Mouse (Mus musculus) lung, postnatal 0 days (tissue): ENCODE data around the gene Cdh26. TPM values are rescaled to one million over a fixed set of nuclear protein-coding genes. Genes with fewer than 3 reads are reported as not detected.

Source experiments
- ATAC-seq: fragments of 200-750 bp; cut with Nextera tagmentation; 2 replicates; pipeline ENCODE4 v1.8.0; 2017; ENCODE audit warnings: moderate library complexity
- DNase-seq: peaks from one replicate; pipeline ENCODE4 v3.0.0-alpha.2; 2016; ENCODE audit warnings: low spot score
- H3K27ac ChIP-seq: fragments of 300-500 bp; sonication (generic); 2 replicates; pipeline ENCODE4 v1.5.1; 2014; ENCODE audit warnings: antibody characterized with exemption, mild to moderate bottlenecking, low read length, mixed read lengths
- H3K27me3 ChIP-seq: fragments of 300-500 bp; sonication (generic); replicated peaks from 2 replicates; pipeline ENCODE4 v1.6.1; 2014; ENCODE audit warnings: low read length, mixed read lengths; ENCODE audit not compliant: insufficient read depth
- H3K36me3 ChIP-seq: fragments of 300-500 bp; sonication (generic); 2 replicates; pipeline ENCODE4 v1.6.1; 2014; ENCODE audit warnings: low read length, mixed read lengths; ENCODE audit not compliant: insufficient read depth
- H3K4me1 ChIP-seq: fragments of 300-500 bp; sonication (generic); 2 replicates; pipeline ENCODE4 v1.6.1; 2014; ENCODE audit warnings: antibody characterized with exemption, low read depth, low read length, mixed read lengths; ENCODE audit not compliant: insufficient read depth
- H3K4me2 ChIP-seq: fragments of 300-500 bp; sonication (generic); replicated peaks from 2 replicates; pipeline ENCODE4 v1.6.1; 2014; ENCODE audit warnings: low read depth, mild to moderate bottlenecking, low read length, moderate library complexity, mixed read lengths
- H3K4me3 ChIP-seq: fragments of 300-500 bp; sonication (generic); 2 replicates; pipeline ENCODE4 v1.5.1; 2014; ENCODE audit warnings: low read depth, low read length
- H3K9ac ChIP-seq: fragments of 300-500 bp; sonication (generic); replicated peaks from 2 replicates; pipeline ENCODE4 v1.6.1; 2014; ENCODE audit warnings: low read depth, mild to moderate bottlenecking
- H3K9me3 ChIP-seq: fragments of 300-500 bp; sonication (generic); 2 replicates; pipeline ENCODE4 v1.6.1; 2016; ENCODE audit warnings: low read length, mixed read lengths
- CTCF ChIP-seq: IDR thresholded peaks from 2 replicates; pipeline ENCODE4 v1.5.1; 2016; ENCODE audit warnings: antibody characterized with exemption, mild to moderate bottlenecking
- EP300 ChIP-seq: IDR thresholded peaks from 2 replicates; pipeline ENCODE4 v1.6.1; 2016; ENCODE audit warnings: antibody characterized with exemption, mild to moderate bottlenecking, control low read depth
- WGBS: fragments of 180-500 bp; shearing (Covaris S2); extraction: QIAGEN DNeasy Blood & Tissue Kit; methylation state at CpG from one replicate; pipeline ENCODE4 v1.1.7; 2014; 5-methylcytosine and 5-hydroxymethylcytosine counted together
- polyA plus RNA-seq: library from polyadenylated mRNA; unstranded; fragments of >200 nt; fragmentation: Nextera tagmentation; extraction: Ambion mirVana; gene quantifications from 2 replicates; pipeline ENCODE4 v1.2.1, GENCODE M21; 2015

Gene Cdh26
- polyA plus RNA-seq, 1 experiment from 2014 or later = 0.13 TPM

DNA sequence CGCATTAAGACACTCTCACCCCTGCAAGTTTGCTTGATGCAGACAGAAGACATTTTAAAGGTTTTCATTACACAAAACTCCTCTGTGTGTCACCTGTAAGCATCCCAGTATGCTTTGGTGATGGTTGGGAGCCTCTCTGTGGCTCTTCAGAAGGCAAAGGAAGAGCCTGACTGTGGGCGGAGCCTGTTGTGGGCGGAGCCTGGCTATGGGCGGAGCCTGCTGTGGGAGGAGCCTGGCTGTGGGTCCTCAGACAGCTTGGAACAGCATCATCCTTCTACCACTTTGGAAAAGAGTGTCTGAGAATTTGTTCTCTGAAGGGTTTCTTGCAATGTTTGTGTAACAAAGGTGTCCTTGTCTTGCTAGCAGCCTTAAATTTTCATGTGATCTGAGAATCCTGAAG, 82.7 kb downstream of the Cdh26 start:
- Histone ChIP-seq H3K27ac (no peak overlapping the region), H3K9ac (no peak overlapping the region), H3K9me3 (no peaks in the 10 kb centered on the region), H3K36me3 (no peaks in the 10 kb centered on the region), H3K4me3 (no peak overlapping the region), H3K27me3 (no peaks in the 10 kb centered on the region), H3K4me1 (no peaks in the 10 kb centered on the region), H3K4me2 (no peak overlapping the region)
- TF ChIP-seq CTCF (no peak), EP300 (no peak)
- no peak for ATAC-seq
- no peak for DNase-seq
- WGBS = 65% methylated on average over 4 of the region's 4 CpGs

DNA sequence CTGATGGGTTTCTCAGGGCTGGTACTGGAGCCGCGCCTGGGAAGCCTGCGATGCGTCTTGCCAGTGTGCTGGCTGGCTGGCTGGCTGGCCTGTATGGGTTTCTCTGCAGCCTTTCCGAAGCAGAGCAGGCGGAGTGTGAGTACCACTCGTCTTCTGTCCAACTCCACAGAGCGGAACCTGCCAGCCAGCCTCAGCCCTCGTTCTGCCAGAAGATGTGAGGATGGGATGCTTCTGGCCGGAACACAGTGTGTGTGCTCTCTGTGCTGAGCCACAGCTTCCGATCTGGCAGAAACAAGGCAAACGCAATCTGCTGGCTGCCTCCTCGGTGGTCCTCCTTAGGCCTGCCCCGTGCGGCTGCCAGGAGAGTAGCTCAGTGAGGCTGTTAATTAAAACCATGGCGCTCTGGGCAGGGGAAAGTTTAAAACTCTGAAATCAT, 83.3 kb downstream of the Cdh26 start:
- H3K4me3 ChIP-seq = no peak overlapping the region
- DNase-seq (no peak), ATAC-seq (no peak)
- H3K27me3 ChIP-seq = no peaks in the 10 kb centered on the region
- WGBS = 52% methylated on average over 16 of the region's 16 CpGs
- no peak for TF ChIP-seq EP300
- no peak for TF ChIP-seq CTCF
- H3K36me3 ChIP-seq = no peaks in the 10 kb centered on the region
- H3K4me2 ChIP-seq = no peak overlapping the region
- no peaks in the 10 kb centered on the region for H3K4me1 ChIP-seq
- H3K9me3 ChIP-seq = no peaks in the 10 kb centered on the region
- no peak overlapping the region for H3K27ac ChIP-seq
- no peak overlapping the region for H3K9ac ChIP-seq

DNA sequence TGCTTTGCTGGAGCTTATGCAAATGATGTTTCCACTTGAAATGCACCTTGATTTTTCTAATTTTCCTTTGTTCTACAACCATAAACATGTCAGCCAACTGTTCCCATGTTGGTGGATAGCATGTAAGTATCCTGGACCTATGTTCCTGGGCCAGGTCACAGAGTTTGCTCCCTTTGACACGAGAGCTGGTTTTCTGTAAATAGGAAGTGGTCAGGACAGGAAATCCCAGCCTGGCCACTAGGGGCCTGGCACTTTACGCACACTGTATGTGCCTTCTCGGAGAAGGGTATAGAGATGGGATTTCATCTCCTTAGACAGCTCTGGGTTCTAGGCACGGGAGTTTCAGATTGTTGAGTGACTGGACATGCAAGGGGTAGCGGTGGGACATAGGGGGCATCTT, 86.1 kb downstream of the Cdh26 start:
- DNase-seq (no peak), ATAC-seq (no peak)
- TF ChIP-seq EP300 (no peak), CTCF (peak; percentile 34)
- Histone ChIP-seq H3K4me2 (no peak overlapping the region), H3K27ac (no peak overlapping the region), H3K4me1 (no peaks in the 10 kb centered on the region), H3K27me3 (no peaks in the 10 kb centered on the region), H3K9ac (no peak overlapping the region), H3K4me3 (no peak overlapping the region), H3K36me3 (no peaks in the 10 kb centered on the region), H3K9me3 (no peaks in the 10 kb centered on the region)
- WGBS = 65% methylated on average over 5 of the region's 5 CpGs

DNA sequence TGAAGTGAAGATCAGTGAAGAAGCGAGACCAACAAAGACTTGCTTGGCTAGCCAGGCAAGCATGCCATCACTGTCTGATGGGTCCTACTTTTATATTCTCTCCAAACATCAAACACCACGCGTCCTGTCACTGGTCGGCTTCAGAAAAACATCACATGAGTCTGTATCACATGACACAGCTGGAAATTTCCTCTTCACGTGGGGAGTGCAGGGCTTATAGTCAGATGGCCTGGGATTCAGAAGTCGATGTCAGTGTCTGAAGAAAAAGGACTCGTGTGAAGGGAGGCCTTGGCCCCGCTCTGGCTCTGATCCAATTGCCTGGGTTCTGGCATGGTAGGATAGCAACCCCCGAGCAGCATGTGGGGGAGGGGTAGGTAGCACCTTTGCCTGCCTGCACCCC, 86.6 kb downstream of the Cdh26 start:
- no peak overlapping the region for H3K27ac ChIP-seq
- no peaks in the 10 kb centered on the region for H3K27me3 ChIP-seq
- 65% methylated on average over 9 of the region's 9 CpGs for WGBS
- H3K36me3 ChIP-seq = no peaks in the 10 kb centered on the region
- no peak overlapping the region for H3K9ac ChIP-seq
- H3K9me3 ChIP-seq = no peaks in the 10 kb centered on the region
- no peak overlapping the region for H3K4me3 ChIP-seq
- DNase-seq (no peak), ATAC-seq (no peak)
- TF ChIP-seq CTCF (no peak), EP300 (no peak)
- H3K4me1 ChIP-seq = no peaks in the 10 kb centered on the region
- no peak overlapping the region for H3K4me2 ChIP-seq

DNA sequence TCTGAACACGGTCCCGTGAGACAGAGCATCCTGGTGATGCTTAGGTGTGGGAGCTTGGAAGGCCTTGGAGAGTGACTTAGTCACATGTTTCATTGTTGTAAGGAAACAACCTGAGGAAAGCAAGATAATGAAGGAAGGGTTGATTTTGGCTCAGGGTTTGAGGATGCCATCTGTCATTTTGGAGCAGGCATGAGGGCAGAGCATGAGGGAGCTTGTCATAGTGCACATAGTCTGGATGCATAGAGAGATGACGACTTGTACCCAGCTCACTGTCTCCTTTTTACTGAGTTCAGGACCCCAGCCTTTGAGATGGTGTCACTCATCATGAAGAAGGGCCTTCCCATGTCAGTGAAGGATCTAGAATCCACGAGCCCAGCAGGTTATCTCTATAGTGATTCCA, 89.0 kb downstream of the Cdh26 start:
- ATAC-seq (no peak), DNase-seq (no peak)
- H3K9me3 ChIP-seq = no peaks in the 10 kb centered on the region
- no peaks in the 10 kb centered on the region for H3K4me1 ChIP-seq
- WGBS = 70% methylated on average over 4 of the region's 4 CpGs
- H3K4me2 ChIP-seq = no peak overlapping the region
- H3K27ac ChIP-seq = no peak overlapping the region
- H3K27me3 ChIP-seq = no peaks in the 10 kb centered on the region
- H3K4me3 ChIP-seq = no peak overlapping the region
- no peak overlapping the region for H3K9ac ChIP-seq
- no peaks in the 10 kb centered on the region for H3K36me3 ChIP-seq
- no peak for TF ChIP-seq EP300
- TF ChIP-seq CTCF = no peak

DNA sequence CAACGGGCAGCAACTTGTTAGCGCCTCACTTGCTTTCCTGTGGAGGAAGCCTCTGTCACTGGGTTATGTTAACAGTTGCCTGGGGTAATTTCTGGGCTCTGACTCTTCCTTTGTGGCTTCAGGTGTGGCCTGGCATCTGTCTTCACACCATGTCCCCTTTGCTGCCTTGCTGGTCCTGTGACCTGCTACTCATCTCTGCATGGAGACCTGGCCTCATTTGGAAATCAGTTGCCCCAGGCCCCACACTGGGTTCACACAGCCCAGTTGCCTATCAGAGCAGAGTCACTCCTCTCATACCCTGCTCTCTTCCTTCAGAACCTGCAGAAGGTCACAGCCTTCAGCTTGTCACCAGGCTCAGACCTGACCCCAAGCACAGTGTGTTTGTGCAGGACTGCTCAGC, 89.9 kb downstream of the Cdh26 start:
- no peaks in the 10 kb centered on the region for H3K9me3 ChIP-seq
- H3K27ac ChIP-seq = no peak overlapping the region
- TF ChIP-seq EP300 = no peak
- TF ChIP-seq CTCF = no peak
- no peak overlapping the region for H3K9ac ChIP-seq
- no peaks in the 10 kb centered on the region for H3K27me3 ChIP-seq
- WGBS = 25% methylated on average over 2 of the region's 2 CpGs
- no peak overlapping the region for H3K4me2 ChIP-seq
- H3K4me3 ChIP-seq = no peak overlapping the region
- H3K4me1 ChIP-seq = no peaks in the 10 kb centered on the region
- no peak for DNase-seq
- no peak for ATAC-seq
- H3K36me3 ChIP-seq = no peaks in the 10 kb centered on the region

DNA sequence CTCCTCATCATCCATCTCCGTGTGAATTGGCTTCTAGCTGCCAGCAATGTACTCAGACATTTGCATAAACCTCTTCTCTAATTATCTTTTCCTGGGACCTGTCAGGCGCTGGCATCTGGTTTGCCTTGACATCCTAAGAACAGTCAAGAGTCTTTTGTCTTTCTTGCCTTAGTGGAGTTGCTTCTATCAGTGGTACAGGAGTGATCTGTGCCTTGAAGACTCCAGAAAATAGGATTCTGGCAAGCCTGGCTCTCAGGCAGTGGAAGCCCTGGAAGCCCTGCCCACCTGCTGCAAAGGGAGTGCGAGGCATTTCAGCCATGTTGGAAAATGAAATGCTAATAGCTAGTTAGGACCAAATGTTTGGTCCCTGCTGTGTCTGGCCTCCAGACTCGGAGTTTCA, 92.0 kb downstream of the Cdh26 start:
- no peaks in the 10 kb centered on the region for H3K36me3 ChIP-seq
- 56% methylated on average over 4 of the region's 4 CpGs for WGBS
- no peaks in the 10 kb centered on the region for H3K27me3 ChIP-seq
- no peak overlapping the region for H3K4me2 ChIP-seq
- no peak overlapping the region for H3K9ac ChIP-seq
- ATAC-seq (no peak), DNase-seq (no peak)
- TF ChIP-seq EP300 (no peak), CTCF (no peak)
- no peaks in the 10 kb centered on the region for H3K4me1 ChIP-seq
- no peaks in the 10 kb centered on the region for H3K9me3 ChIP-seq
- no peak overlapping the region for H3K4me3 ChIP-seq
- no peak overlapping the region for H3K27ac ChIP-seq
